In the genomic region with DNA sequence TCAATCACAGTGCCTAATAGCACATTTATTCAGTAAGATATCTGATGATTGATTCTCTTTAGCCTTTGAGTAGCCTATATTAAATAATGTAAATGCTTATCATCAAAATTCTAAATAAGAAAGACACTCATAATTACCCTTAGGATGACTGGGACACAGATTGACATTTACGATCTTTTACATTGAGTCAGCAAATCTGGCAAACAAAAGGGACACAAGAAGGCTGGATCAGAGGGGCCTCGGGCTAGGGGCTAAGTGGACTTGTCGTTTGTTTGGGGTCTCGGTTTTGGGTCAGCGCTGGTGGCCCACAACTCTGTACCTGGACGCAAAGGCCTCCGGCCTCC, we compare ENCODE assay signal across 7 mouse cellular contexts. TPM values are rescaled to one million over a fixed set of nuclear protein-coding genes. Genes with fewer than 3 reads are reported as not detected.
A peak's percentile ranks its signal among the peaks of the same experiment; 100 is the strongest.
DNase-seq lines count a peak whose midpoint lies in the region; ATAC-seq and TF ChIP-seq lines count a peak whose summit lies in the region.

No protein-coding gene starts in this region.

- no peaks in the 10 kb centered on the region for H3K27me3 ChIP-seq in embryonic facial prominence, embryonic 13.5 days
- H3K27me3 ChIP-seq in intestine, embryonic 15.5 days (replicated peaks): no peaks in the 10 kb centered on the region
- no peaks in the 10 kb centered on the region for H3K27me3 ChIP-seq in neural tube, embryonic 15.5 days (replicated peaks)

- no peak for ATAC-seq in embryonic facial prominence, embryonic 13.5 days (ENCODE audit: insufficient number of reproducible peaks, insufficient read depth, low FRiP score, low TSS enrichment, low read depth)
- no peak for ATAC-seq in intestine, embryonic 15.5 days
- no peak for ATAC-seq in neural tube, embryonic 15.5 days (ENCODE audit: low FRiP score)

- H3K9me3 ChIP-seq in embryonic facial prominence, embryonic 13.5 days: no peaks in the 10 kb centered on the region
- H3K9me3 ChIP-seq in intestine, embryonic 15.5 days: no peaks in the 10 kb centered on the region
- H3K9me3 ChIP-seq in neural tube, embryonic 15.5 days (replicated peaks): no peaks in the 10 kb centered on the region

- peak overlapping the region; percentile 71 for H3K4me2 ChIP-seq in embryonic facial prominence, embryonic 13.5 days
- peak overlapping the region; percentile 86 for H3K4me2 ChIP-seq in intestine, embryonic 15.5 days (replicated peaks)
- peak overlapping the region; percentile 86 for H3K4me2 ChIP-seq in neural tube, embryonic 15.5 days

- TF ChIP-seq POLR2A in lung, adult 2 months (IDR thresholded peaks at IDR 0.05; ENCODE audit: borderline replicate concordance, extremely low read depth, low read depth, low read length): no peak

- H3K9ac ChIP-seq in embryonic facial prominence, embryonic 13.5 days: peak overlapping the region; percentile 99
- H3K9ac ChIP-seq in intestine, embryonic 15.5 days: peak overlapping the region; percentile 98
- peak overlapping the region; percentile 86 for H3K9ac ChIP-seq in neural tube, embryonic 15.5 days (replicated peaks)

- no peak for TF ChIP-seq CTCF in lung, adult 2 months (IDR thresholded peaks at IDR 0.05; ENCODE audit: insufficient read depth, low read length)

- H3K36me3 ChIP-seq in embryonic facial prominence, embryonic 13.5 days: no peaks in the 10 kb centered on the region
- H3K36me3 ChIP-seq in intestine, embryonic 15.5 days: no peaks in the 10 kb centered on the region
- H3K36me3 ChIP-seq in neural tube, embryonic 15.5 days: no peaks in the 10 kb centered on the region

- no peaks in the 10 kb centered on the region for H3K4me1 ChIP-seq in lung, adult 2 months (ENCODE audit: control insufficient read depth, insufficient read depth, low read length)
- H3K4me1 ChIP-seq in embryonic facial prominence, embryonic 13.5 days: no peaks in the 10 kb centered on the region
- H3K4me1 ChIP-seq in intestine, embryonic 15.5 days (replicated peaks): no peaks in the 10 kb centered on the region
- H3K4me1 ChIP-seq in neural tube, embryonic 15.5 days: peaks cover 8% of the 10 kb centered on the region

- no peak for DNase-seq in lung, adult 2 months
- DNase-seq in lung, postnatal 4 days: no peak
- DNase-seq in cerebellum, adult 8-10 months: no peak
- no peak for DNase-seq in right cerebral cortex, adult 18-20 months

- H3K27ac ChIP-seq in embryonic facial prominence, embryonic 13.5 days: peak overlapping the region; percentile 91
- H3K27ac ChIP-seq in intestine, embryonic 15.5 days: peak overlapping the region; percentile 91
- H3K27ac ChIP-seq in neural tube, embryonic 15.5 days (replicated peaks): peak overlapping the region; percentile 88

- H3K4me3 ChIP-seq in lung, adult 2 months (replicated peaks; ENCODE audit: extremely low read depth, low read depth, low read length): peak overlapping the region; percentile 76
- peak overlapping the region; percentile 83 for H3K4me3 ChIP-seq in embryonic facial prominence, embryonic 13.5 days
- peak overlapping the region; percentile 85 for H3K4me3 ChIP-seq in intestine, embryonic 15.5 days (replicated peaks)
- H3K4me3 ChIP-seq in neural tube, embryonic 15.5 days (replicated peaks): peak overlapping the region; percentile 64

- WGBS in lung, adult 2 months: 11% methylated on average over 7 of the region's 7 CpGs
- WGBS in embryonic facial prominence, embryonic 13.5 days: 4% methylated on average over 7 of the region's 7 CpGs
- WGBS in intestine, embryonic 15.5 days: 4% methylated on average over 7 of the region's 7 CpGs
- WGBS in neural tube, embryonic 15.5 days: 4% methylated on average over 7 of the region's 7 CpGs

RNA-seq across cellular contexts. Expression of a gene that starts 0.3 kb away (rescaled TPM):
- 13.4 and 17.4 TPM in 2 replicates for polyA plus RNA-seq in lung, adult 2 months (2012; rRNA removed)
- polyA plus RNA-seq in embryonic facial prominence, embryonic 13.5 days (2015; fragmentation: Nextera tagmentation; extraction: Ambion mirVana): 12.9 and 14.8 TPM in 2 replicates
- polyA plus RNA-seq in intestine, embryonic 15.5 days (2015; fragmentation: Nextera tagmentation; extraction: Ambion mirVana): 21.1 and 22.4 TPM in 2 replicates
- polyA plus RNA-seq in neural tube, embryonic 15.5 days (2015; fragmentation: Nextera tagmentation; extraction: Ambion mirVana): 7.1 and 8.8 TPM in 2 replicates

RNA-seq across cellular contexts. Expression of a gene that starts 12.2 kb away (rescaled TPM):
- 14.8 and 17.6 TPM in 2 replicates for polyA plus RNA-seq in lung, adult 2 months (2012; rRNA removed)
- polyA plus RNA-seq in embryonic facial prominence, embryonic 13.5 days (2015; fragmentation: Nextera tagmentation; extraction: Ambion mirVana): 87.3 and 92.5 TPM in 2 replicates
- 87.3 and 101 TPM in 2 replicates for polyA plus RNA-seq in intestine, embryonic 15.5 days (2015; fragmentation: Nextera tagmentation; extraction: Ambion mirVana)
- polyA plus RNA-seq in neural tube, embryonic 15.5 days (2015; fragmentation: Nextera tagmentation; extraction: Ambion mirVana): 127 and 151 TPM in 2 replicates
